Mouse (Mus musculus): ENCODE results near the gene Ascc1.

DNA sequence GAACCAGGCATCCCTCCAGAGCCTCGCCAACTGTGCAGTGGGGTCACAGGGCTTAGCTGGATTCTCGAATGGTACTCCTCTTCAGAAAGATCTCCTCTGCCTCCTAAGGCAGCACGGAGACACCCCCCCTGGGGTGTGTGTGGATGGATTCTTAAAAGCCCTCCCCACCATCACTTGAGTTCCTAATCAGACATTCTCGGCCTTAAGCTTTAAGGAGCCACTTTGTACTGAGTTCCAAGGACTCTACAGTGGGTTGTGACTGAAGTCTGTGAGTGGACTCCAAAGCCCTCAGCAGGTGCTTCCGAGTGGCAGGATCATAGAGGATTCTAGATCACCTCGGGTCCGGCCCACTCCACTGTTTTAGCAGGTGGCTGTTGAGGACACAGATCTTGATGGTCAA lies 115.9 kb downstream of the Ascc1 start:
- no peak for TF ChIP-seq POLR2A (IDR thresholded peaks at IDR 0.05; ENCODE audit: borderline replicate concordance, insufficient read depth, low read length)
- TF ChIP-seq CTCF (IDR thresholded peaks at IDR 0.05; ENCODE audit: borderline replicate concordance, insufficient read depth, low read depth, low read length): no peak
